Mouse (Mus musculus) adrenal gland (tissue): ENCODE measurements around the gene Lbhd1.
"Not testable (repeated sequence)": the region's sequence is repeated elsewhere in the genome, so short reads cannot be mapped to it uniquely, and the experiment has no call there.

Experiments used
- intact Hi-C: fragments of 180-260 bp; cut with DNase I; formaldehyde crosslinking; loops from one replicate; pipeline ENCODE4 v1.15.1; 2025
- long read RNA-seq, 2 experiments: library from polyadenylated mRNA; unstranded; transcript quantifications; one replicate each; pipeline ENCODE4 v2.0.0; 2020; ENCODE audit warnings: borderline replicate concordance in 1 of 2; ENCODE audit not compliant: insufficient replicate concordance in 1 of 2

Lbhd1 gene
- long read RNA-seq, experiment 1, result 0 reads
- long read RNA-seq, experiment 2, partial matches to known transcripts, result 4 of 8 reads
- long read RNA-seq, experiment 2, other reads (novel, unspliced or antisense), result 4 of 8 reads

DNA sequence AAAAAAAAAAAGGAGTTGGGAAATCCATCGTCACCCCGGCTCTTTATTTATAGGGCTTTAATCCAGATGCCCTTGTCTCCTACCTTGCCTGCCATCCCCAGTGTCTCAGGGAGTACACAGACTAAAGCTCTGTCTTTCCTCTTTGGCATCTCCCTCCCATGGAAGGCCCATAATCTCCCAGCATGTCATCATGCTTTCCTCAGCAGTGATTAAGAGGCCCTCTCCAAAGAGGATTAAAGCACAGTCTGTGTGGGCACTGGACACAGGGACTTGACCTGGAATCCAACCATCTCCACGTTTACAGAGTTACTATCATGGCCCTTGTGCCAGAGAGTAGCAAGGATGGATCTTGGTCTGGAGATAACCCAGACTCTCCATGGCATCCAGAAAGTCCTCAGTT is at the start of gene Lbhd1, which contains the start of gene Gm49403:
Lbhd1 (plus strand) TSS at position 117 of the 400 bp plus-strand sequence.
Gm49403 (plus strand) TSS at position 315 of the 400 bp plus-strand sequence.
- intact Hi-C loops, result no loop called here

- intact Hi-C loops, result not testable (repeated sequence)
Observed at GRCm38 (mm10) chr19:8836327-8836726, 47.2 kb upstream of the Lbhd1 start.

GRCm38 (mm10) chr19:8837251-8837791 is 46.2 kb upstream of the Lbhd1 start, which contains the start of gene Bscl2:
Bscl2 (plus strand) TSS chr19:8837467.
- intact Hi-C loops, result no loop called here

DNA sequence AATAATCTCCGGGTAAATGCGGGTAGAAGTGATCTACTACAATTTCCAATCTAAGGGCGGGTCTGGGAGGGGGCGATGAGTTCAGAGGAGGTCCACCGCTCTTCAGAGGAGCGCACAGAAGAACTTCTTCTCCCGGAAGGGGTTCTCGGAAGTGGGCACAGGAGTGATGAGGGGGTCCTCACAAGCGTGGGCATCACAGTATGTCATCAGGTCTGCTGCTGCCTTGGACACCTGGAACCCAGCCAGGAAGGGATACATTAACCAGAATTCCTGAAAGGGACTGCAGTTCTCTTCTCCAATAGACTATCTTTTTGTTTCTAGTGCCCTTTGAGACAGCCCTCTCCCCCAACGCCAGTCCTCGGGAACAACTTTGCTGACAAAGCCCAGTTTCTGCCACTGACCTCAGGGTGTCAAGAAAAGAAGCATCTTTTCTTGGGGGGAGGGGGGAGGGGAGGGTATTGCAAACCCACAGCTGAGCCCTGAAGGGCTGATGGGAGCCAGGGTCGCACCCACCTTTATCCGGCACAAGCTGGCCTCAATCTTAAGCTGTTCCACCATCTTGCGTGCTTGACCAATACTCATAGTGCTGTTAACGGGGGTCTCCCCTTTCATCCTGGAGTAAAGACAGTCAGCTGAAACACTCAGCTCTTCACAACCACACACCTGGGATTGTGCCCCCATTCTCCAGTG is 45.3 kb upstream of the Lbhd1 start:
- intact Hi-C loops, result no loop called here

- intact Hi-C loops, result no loop called here
Observed at GRCm38 (mm10) chr19:8839103-8839907, 44.2 kb upstream of the Lbhd1 start, which contains the start of gene Gng3. Gng3 (minus strand) TSS chr19:8839194.

- intact Hi-C loops, result no loop called here
Observed at GRCm38 (mm10) chr19:8839908-8840791, 43.4 kb upstream of the Lbhd1 start.

GRCm38 (mm10) chr19:8841012-8841411 is 42.5 kb upstream of the Lbhd1 start:
- intact Hi-C loops, result no loop called here

- intact Hi-C loops, result no loop called here
Observed at GRCm38 (mm10) chr19:8842961-8843360, 40.6 kb upstream of the Lbhd1 start.

- intact Hi-C loops, result no loop called here
Observed at GRCm38 (mm10) chr19:8844371-8845129, 39.0 kb upstream of the Lbhd1 start.

GRCm38 (mm10) chr19:8848356-8848755 is 35.2 kb upstream of the Lbhd1 start:
- intact Hi-C loops, result no loop called here

DNA sequence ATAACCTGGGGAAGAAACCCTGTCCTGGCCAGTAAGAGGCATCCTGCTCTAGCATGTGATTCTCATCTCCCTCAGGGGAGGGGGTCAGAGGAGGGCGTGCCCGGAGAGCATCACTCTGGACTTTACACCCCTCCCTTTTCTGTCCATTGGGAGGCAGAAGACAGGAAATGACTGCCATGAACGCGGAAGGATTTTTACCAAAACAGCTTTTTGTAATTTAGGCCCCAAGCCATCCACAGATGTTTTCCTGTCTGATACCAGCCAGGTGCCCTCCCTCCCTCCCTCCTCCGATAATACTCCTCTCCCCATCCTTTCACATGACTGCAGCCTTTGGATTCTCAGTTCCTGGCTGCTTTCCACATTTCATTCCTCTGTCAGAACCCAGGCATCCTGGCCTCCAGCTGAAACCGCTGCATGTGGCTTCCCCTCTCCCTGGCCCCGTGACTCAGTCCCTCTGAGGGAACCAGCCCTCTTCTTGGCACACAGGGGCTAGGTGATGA is 33.1 kb upstream of the Lbhd1 start, which contains the start of gene Lrrn4cl:
Lrrn4cl (plus strand) TSS at position 367 of the 500 bp plus-strand sequence.
- intact Hi-C loops, result no loop called here

DNA sequence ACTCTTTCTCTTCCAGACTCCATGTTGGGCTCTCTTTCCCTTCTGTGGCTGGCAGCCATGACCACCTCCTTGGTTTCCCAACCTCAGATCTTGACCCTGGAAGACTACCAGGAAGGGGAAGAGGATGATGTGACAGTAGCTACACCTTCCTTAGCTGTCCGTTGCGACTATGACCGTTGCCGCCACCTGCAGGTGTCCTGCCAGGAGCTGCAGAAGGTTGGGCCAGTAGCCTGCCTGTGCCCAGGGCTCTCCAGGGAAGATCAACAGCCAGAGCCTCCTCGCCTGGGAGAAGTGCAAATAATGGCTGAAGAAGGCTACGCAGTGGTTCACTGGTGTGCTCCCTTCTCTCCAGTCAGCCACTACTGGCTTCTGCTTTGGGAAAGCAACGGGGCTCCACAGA is 31.9 kb upstream of the Lbhd1 start:
- intact Hi-C loops, result no loop called here

GRCm38 (mm10) chr19:8852236-8852928 is 31.1 kb upstream of the Lbhd1 start:
- intact Hi-C loops, result no loop called here

GRCm38 (mm10) chr19:8853117-8853516 is 30.4 kb upstream of the Lbhd1 start:
- intact Hi-C loops, result no loop called here

DNA sequence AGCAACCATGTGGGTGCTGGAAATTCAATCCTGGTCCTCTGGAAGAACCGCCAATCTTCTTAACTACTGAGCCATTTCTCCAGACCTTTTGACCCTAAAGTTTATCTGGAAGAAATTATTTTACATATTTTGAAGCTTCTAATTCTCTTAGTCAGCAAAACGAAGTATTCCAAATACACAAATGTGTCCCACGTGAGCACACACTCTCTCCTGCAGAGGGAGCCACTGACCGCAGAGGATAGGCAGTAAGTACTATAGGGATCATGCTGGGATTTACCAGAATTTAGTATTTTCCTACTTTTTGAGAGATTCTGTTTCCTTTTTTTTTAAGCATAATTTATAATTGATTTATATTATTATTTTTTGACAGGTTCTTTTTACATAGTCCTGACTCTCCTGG is 25.8 kb upstream of the Lbhd1 start:
- intact Hi-C loops, result loop anchor here (5.0 kb wide), 2 partner anchors 225 to 250 kb away; no protein-coding TSS in a partner anchor

DNA sequence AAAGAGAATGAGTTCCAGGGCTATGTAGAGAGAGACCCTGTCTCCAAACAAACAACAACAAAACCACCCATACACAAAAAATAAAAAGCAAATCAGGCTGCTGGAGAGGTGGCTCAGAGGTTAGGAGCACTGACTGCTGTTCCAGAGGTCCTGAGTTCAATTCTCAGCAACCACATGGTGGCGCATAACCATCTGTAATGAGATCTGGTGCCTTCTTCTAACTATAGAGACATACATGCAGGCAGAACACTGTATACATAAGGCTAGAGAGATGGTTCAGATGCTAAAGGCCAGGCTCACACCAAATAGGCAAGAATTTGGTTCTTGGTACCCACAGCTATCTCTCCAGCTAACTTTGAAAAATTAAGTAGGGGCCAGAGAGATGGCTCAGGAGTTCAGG is 24.5 kb upstream of the Lbhd1 start:
- intact Hi-C loops, result loop anchor here (5.0 kb wide), 2 partner anchors 223 to 248 kb away; no protein-coding TSS in a partner anchor

DNA sequence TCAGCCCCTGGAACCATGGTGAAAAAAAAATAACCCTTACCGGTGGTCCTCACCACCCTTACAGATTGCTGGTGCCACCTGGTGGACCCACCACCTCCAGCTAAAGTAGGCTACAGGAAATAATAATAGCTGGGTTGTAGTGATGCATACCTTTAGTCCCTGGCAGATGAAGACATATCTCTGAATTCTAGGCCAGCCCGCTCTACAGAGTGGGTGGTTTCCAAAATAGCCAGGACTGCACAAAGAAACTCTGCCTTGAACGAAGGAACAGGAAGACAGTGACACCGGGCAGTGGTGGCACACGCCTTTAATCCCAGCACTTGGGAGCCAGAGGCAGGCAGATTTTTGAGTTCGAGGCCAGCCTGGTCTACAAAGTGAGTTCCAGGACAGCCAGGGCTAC is 19.3 kb upstream of the Lbhd1 start:
- intact Hi-C loops, result loop anchor here (5.0 kb wide), 1 partner anchor 43 kb away; no protein-coding TSS in a partner anchor

- intact Hi-C loops, result not testable (repeated sequence)
Observed at GRCm38 (mm10) chr19:8870381-8870780, 13.2 kb upstream of the Lbhd1 start.

DNA sequence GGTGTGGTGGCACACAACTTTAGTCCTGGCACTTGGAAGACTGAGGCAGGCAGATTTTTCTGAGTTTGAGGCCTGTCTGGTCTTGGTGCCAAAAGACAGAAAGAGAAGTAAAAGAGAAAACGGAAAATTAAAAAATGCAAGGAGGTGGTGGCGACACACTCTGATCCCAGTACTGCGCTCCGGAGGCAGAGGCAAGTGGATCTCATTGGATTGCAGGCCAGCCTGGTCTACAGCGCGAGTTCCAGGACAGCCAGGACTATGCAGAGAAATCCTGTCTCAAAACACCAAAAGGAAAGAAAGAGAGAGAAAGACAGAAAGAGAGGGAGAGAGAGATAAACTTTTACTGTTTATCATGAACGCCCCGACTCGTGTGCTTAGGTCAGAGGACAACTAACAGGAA is 12.7 kb upstream of the Lbhd1 start:
- intact Hi-C loops, result no loop called here
